Mouse (Mus musculus): ENCODE measurements around the gene Troap.
A peak's percentile ranks its signal among the peaks of the same experiment; 100 is the strongest.

Troap gene

GRCm38 (mm10) chr15:99114312-99115064 lies 40.1 kb downstream of the Troap start:
- DNase-seq (ENCODE audit: low spot score) = no peak

- no peak for DNase-seq (ENCODE audit: low spot score)
Observed at GRCm38 (mm10) chr15:99115065-99115423, 40.7 kb downstream of the Troap start.

DNA sequence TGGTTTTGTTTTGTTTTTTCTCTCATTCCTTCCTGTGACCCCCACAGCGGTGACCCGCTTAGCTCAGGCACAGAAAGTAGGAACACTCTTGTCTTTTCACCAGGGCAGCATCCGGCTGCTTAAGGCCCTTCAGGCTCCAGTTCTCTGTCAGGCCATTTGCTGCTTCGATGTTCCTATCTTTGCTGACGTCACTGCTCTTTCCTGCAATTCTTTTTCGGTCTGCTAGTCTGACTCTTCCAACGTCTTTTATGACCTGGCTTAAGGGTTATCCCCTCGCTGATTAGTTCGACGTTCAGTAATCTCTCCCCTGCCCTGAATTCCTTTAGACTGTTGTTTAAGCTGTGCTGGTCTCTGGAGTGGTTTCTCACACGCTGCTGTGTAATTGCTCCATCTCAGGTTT lies 42.2 kb downstream of the Troap start:
- DNase-seq (ENCODE audit: low spot score) = no peak

GRCm38 (mm10) chr15:99120814-99121213 lies 46.4 kb downstream of the Troap start:
- DNase-seq (ENCODE audit: low spot score) = no peak

DNA sequence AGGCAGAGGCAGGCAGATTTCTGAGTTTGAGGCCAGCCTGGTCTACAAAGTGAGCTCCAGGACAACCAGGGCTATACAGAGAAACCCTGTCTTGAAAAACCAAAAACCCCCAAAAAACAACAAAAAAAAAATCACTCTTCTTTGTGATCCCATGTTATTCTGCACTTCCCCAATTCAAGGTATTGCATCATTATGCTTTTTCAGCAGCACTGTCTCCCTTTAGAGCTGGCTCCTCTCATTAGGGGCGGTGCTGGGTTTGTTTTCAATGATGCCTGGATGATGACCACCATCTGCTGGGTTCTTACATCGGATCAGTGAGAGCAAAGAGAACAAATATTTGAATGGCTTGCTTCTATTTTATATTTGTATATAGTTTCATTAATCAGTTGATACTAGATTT lies 48.3 kb downstream of the Troap start:
- no peak for DNase-seq (ENCODE audit: low spot score)

GRCm38 (mm10) chr15:99125711-99126080 lies 51.3 kb downstream of the Troap start, which contains the start of gene Spats2:
TSS of gene Spats2 (plus strand) at chr15:99125916.
- no peak for DNase-seq (ENCODE audit: low spot score)

- peak; percentile 88 for DNase-seq (ENCODE audit: low spot score)
Observed at GRCm38 (mm10) chr15:99126081-99126815, 51.9 kb downstream of the Troap start.

- no peak for DNase-seq (ENCODE audit: low spot score)
Observed at GRCm38 (mm10) chr15:99126816-99127365, 52.5 kb downstream of the Troap start.

GRCm38 (mm10) chr15:99127851-99128522 lies 53.6 kb downstream of the Troap start:
- no peak for DNase-seq (ENCODE audit: low spot score)

DNA sequence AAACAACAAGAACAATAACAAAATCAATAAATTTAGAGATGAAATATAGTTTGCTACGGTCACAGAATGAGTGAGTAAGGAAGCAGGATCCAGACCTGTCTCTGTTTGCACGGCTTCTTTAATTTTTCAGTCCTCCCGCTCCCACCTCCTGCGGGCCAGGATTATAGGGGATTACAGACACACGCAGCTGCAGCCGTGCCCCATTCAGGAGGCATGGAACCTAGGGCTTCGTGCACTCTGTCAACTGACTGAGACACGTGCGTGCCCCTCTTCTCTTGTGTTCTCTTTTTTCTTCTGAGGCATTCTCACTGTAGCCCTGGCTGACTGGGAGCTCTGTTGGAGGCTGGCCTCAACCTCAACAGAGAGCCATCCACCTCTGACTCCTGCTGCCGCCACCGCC lies 55.1 kb downstream of the Troap start:
- DNase-seq (ENCODE audit: low spot score) = no peak

- DNase-seq (ENCODE audit: low spot score) = no peak
Observed at GRCm38 (mm10) chr15:99129956-99130910, 55.9 kb downstream of the Troap start.
